Mouse (Mus musculus) duodenum, adult 2 months (tissue): ENCODE measurements around the gene Arrdc3. TPM values are rescaled to one million over a fixed set of nuclear protein-coding genes. Genes with fewer than 3 reads are reported as not detected.

Source experiments
- polyA plus RNA-seq: library from polyadenylated mRNA; depleted of rRNA; stranded (reverse); fragments of >200 nt; gene quantifications from 2 replicates; pipeline ENCODE4 v1.2.3, GENCODE M21; 2012; ENCODE audit warnings: low replicate concordance; rRNA removed

Arrdc3 gene
- polyA plus RNA-seq: 3.4 and 3.5 TPM in 2 replicates

DNA sequence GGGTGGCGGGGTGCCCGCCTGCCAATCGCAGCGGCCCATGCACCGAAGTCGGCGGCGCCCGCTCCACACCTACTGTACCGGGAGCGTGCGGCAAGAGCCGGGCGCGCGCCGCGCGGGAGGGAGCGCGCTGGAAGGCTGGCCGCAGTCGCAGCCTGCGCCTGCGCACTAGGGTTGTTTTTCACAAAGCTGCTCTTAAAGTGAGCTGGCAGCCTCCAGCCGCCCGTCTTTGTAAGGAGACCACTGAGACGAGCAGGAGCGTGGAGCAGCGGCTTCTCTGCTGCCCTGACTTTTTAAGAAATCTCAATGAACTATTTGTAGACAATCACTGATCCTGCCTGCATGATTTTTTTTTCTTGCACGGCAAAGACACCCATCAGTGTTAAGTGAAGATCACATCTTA lies at the start of gene Arrdc3:
TSS of gene Arrdc3 (plus strand) at position 195 of the 400 bp plus-strand sequence.

